Comparison of ENCODE assay signal across 10 mouse cellular contexts in the genomic region with DNA sequence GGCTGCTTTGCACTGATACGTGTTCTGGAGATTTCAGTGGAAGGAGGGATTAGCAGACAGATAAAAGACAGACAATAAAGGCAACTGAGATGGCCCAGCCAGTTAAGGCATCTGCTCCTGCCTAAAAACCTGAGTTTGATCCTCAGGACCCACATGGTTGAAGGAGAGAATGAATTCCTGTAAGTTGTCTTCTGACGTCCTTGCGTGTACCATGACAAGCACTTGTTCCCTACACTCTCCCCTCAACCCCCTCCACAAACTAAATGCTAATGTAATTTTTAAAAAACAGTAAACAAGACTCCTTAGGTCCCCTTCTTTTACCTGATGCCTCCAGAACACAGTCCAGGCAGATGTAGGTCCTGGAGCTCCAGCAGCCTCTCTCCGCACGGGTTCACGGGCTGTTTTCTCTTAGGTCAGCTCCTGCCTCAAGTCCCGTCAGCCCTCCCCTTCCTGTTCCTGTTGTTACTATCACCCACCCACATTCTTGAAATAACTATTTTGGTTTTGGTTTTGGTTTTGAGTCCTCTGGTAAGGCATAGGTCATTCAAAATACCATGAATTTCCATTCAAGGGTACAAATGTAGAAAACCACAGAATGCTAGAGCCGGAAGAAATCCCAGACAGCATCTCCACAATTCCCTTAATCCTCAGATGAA.
DNase-seq lines count a peak whose midpoint lies in the region; ATAC-seq and TF ChIP-seq lines count a peak whose summit lies in the region.
"Had no signal": no experiment of that assay in that cellular context is flagged by ENCODE, and none has a peak within 500 bp of the region (broad histone marks: within the 10 kb centered on the region; RNA-seq: fewer than 3 reads in every experiment).

No protein-coding gene starts in this region.

- H3K27me3 ChIP-seq in kidney, postnatal 0 days (ENCODE audit: insufficient read depth, low read length): no peaks in the 10 kb centered on the region
- H3K27me3 ChIP-seq in splenic B cell, adult 2 months (ENCODE audit: control insufficient read depth, insufficient read depth, low read length, poor library complexity, severe bottlenecking): no peaks in the 10 kb centered on the region
- no peaks in the 10 kb centered on the region for H3K27me3 ChIP-seq in midbrain, embryonic 11.5 days (ENCODE audit: control insufficient read depth, insufficient read depth, low read length)
- H3K27me3 ChIP-seq: heart, embryonic 13.5 days had no signal

- no peak for TF ChIP-seq CTCF in kidney, postnatal 0 days (IDR thresholded peaks at IDR 0.05; ENCODE audit: low read depth)

- no peak overlapping the region for H3K9ac ChIP-seq in kidney, postnatal 0 days (ENCODE audit: low read depth, low read length)
- peak overlapping the region; percentile 57; the same call in 1 of the 2 replicates for H3K9ac ChIP-seq in ES-E14 (ENCODE audit: insufficient read depth, low read depth, low read length, poor library complexity, severe bottlenecking)
- no peak overlapping the region for H3K9ac ChIP-seq in midbrain, embryonic 11.5 days (ENCODE audit: low read length)
- H3K9ac ChIP-seq: heart, embryonic 13.5 days had no signal

- no peaks in the 10 kb centered on the region for H3K9me3 ChIP-seq in kidney, postnatal 0 days (replicated peaks; ENCODE audit: low read length)
- H3K9me3 ChIP-seq in ES-E14 (ENCODE audit: control insufficient read depth, insufficient read depth, low read depth, low read length): no peaks in the 10 kb centered on the region
- H3K9me3 ChIP-seq in midbrain, embryonic 11.5 days (ENCODE audit: control insufficient read depth, low read length): no peaks in the 10 kb centered on the region
- H3K9me3 ChIP-seq: heart, embryonic 13.5 days had no signal

- no peak overlapping the region for H3K4me2 ChIP-seq in kidney, postnatal 0 days (ENCODE audit: low read length)
- no peak overlapping the region for H3K4me2 ChIP-seq in midbrain, embryonic 11.5 days
- H3K4me2 ChIP-seq: heart, embryonic 13.5 days had no signal

- in situ Hi-C loops in ES-E14 (cut with MboI; ENCODE audit: low sequenced_read_pairs in 2 of 2, unreplicated experiment in 2 of 2): no loop called here

- no peaks in the 10 kb centered on the region for H3K36me3 ChIP-seq in kidney, postnatal 0 days (ENCODE audit: insufficient read depth, low read length)
- H3K36me3 ChIP-seq in ES-E14 (ENCODE audit: control insufficient read depth, insufficient read depth, low read length, poor library complexity, severe bottlenecking): 0 out of 2 replicates have a peak, but pooled peaks cover 2% of the 10 kb centered on the region
- H3K36me3 ChIP-seq in splenic B cell, adult 2 months (ENCODE audit: control insufficient read depth, insufficient read depth, low read length, poor library complexity, severe bottlenecking): 0 out of 2 replicates have a peak, but pooled peaks cover 2% of the 10 kb centered on the region
- no peaks in the 10 kb centered on the region for H3K36me3 ChIP-seq in midbrain, embryonic 11.5 days (ENCODE audit: control insufficient read depth, insufficient read depth, low read length)
- H3K36me3 ChIP-seq: heart, embryonic 13.5 days had no signal

- peak; percentile 54 for DNase-seq in kidney, postnatal 0 days (ENCODE audit: low spot score)
- DNase-seq in kidney, postnatal 10 days: no peak
- DNase-seq in ES-E14 (ENCODE audit: low read depth, low spot score): no peak
- DNase-seq in kidney, postnatal 36 days: peak; percentile 13 to 19
- peak; percentile 82 for DNase-seq in splenic B cell, adult 2 months (ENCODE audit: low read depth, low spot score)
- DNase-seq in midbrain, embryonic 11.5 days (ENCODE audit: low spot score, missing footprints): no peak
- DNase-seq in yolk sac, embryonic 10.5 days (ENCODE audit: low spot score): no peak
- no peak for DNase-seq in frontal cortex, adult 2 months (ENCODE audit: extremely low spot score in 1 of 2, low spot score in 1 of 2)
- DNase-seq: left cerebral cortex, postnatal 4 days had no signal

- no peak overlapping the region for H3K4me3 ChIP-seq in kidney, postnatal 0 days (replicated peaks; ENCODE audit: low read depth, low read length)
- peak overlapping the region; percentile 52 to 62 for H3K4me3 ChIP-seq in ES-E14 (ENCODE audit: insufficient read depth in 1 of 2, low read depth in 1 of 2, low read length in 2 of 2, poor library complexity in 1 of 2, severe bottlenecking in 1 of 2)
- no peak overlapping the region for H3K4me3 ChIP-seq in midbrain, embryonic 11.5 days (ENCODE audit: low read depth, low read length)
- H3K4me3 ChIP-seq: heart, embryonic 13.5 days had no signal

- ATAC-seq in kidney, postnatal 0 days (replicated peaks; ENCODE audit: low FRiP score, low read depth): no peak
- ATAC-seq in midbrain, embryonic 11.5 days (ENCODE audit: low FRiP score): no peak

- WGBS in kidney, postnatal 0 days: 77% methylated on average over 8 of the region's 8 CpGs
- 86% methylated on average over 8 of the region's 8 CpGs for WGBS in midbrain, embryonic 11.5 days

- no peaks in the 10 kb centered on the region for H3K4me1 ChIP-seq in kidney, postnatal 0 days (replicated peaks; ENCODE audit: insufficient read depth, low read length)
- H3K4me1 ChIP-seq in ES-E14 (ENCODE audit: control insufficient read depth in 2 of 2, insufficient read depth in 2 of 2, low read length in 2 of 2, poor library complexity in 1 of 2): peaks cover 4 to 5% of the 10 kb centered on the region in 2 experiments; a peak in 2 of 4 replicates
- H3K4me1 ChIP-seq in midbrain, embryonic 11.5 days (ENCODE audit: control insufficient read depth, insufficient read depth, low read length): no peaks in the 10 kb centered on the region
- H3K4me1 ChIP-seq: heart, embryonic 13.5 days had no signal

- no peak overlapping the region for H3K27ac ChIP-seq in kidney, postnatal 0 days
- H3K27ac ChIP-seq in ES-E14 (ENCODE audit: insufficient read depth, low read depth, low read length, poor library complexity, severe bottlenecking): 0 out of 2 replicates have a peak overlapping the region, but pooled peaks have one; percentile 19
- H3K27ac ChIP-seq in midbrain, embryonic 11.5 days (ENCODE audit: low read depth, low read length): no peak overlapping the region
- H3K27ac ChIP-seq: heart, embryonic 13.5 days had no signal

TF ChIP-seq in ES-E14, 5 proteins besides CTCF, POLR2A, EP300 and RAD21:
- no peak for TF ChIP-seq ZC3H11A (IDR thresholded peaks at IDR 0.05; ENCODE audit: borderline replicate concordance, low read depth, low read length)
- TF ChIP-seq CHD2 (IDR thresholded peaks at IDR 0.05; ENCODE audit: low read depth, low read length): no peak
- no peak for TF ChIP-seq ZNF384 (IDR thresholded peaks at IDR 0.05; ENCODE audit: low read depth, low read length)
- TF ChIP-seq MAFK (IDR thresholded peaks at IDR 0.05; ENCODE audit: insufficient read depth, low read depth, low read length): no peak
- no peak for TF ChIP-seq HCFC1 (IDR thresholded peaks at IDR 0.05; ENCODE audit: borderline replicate concordance, insufficient read depth, low read length)

Comparison
In these comparisons a context has a peak if more than half of its experiments do, and no peak if none do; other contexts are left out.
1. DNase-seq: peak in kidney, postnatal 0 days (single experiment), kidney, postnatal 36 days (2 of 2) and splenic B cell, adult 2 months (single experiment); none in kidney, postnatal 10 days (single experiment), ES-E14 (single experiment), midbrain, embryonic 11.5 days (single experiment), yolk sac, embryonic 10.5 days (single experiment) and frontal cortex, adult 2 months (0 of 2).
2. H3K4me3 ChIP-seq: peak in ES-E14 (2 of 2); none in kidney, postnatal 0 days (single experiment) and midbrain, embryonic 11.5 days (single experiment).